Comparison of ENCODE assay signal across 20 mouse cellular contexts in the genomic region with DNA sequence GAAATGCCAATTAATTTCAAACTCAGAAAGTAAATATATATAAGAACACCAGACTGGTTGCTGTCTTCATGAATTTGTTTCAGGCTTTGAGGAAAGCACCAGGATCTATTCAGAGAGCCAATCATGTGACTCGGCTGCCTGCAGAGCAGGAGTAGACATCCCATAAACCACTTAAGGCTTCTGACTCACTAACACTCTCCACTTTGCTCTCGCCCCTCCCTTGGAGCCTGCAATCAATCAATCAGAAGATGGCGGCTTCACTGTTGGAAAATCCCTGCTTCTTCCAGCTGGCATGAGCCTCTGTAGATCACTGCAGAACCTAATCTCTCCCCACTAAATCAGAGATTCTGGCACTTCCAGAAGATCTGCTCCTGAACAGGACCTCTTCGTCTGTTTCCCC. TPM values are rescaled to one million over a fixed set of nuclear protein-coding genes. Genes with fewer than 3 reads are reported as not detected.
DNase-seq lines count a peak whose midpoint lies in the region; ATAC-seq and TF ChIP-seq lines count a peak whose summit lies in the region.
"Had no signal": no experiment of that assay in that cellular context is flagged by ENCODE, and none has a peak within 500 bp of the region (broad histone marks: within the 10 kb centered on the region; RNA-seq: fewer than 3 reads in every experiment).

No protein-coding gene starts in this region.

- H3K4me3 ChIP-seq in kidney, embryonic 14.5 days (ENCODE audit: low read length): no peak overlapping the region
- peak overlapping the region; percentile 20 for H3K4me3 ChIP-seq in intestine, embryonic 15.5 days (replicated peaks)
- H3K4me3 ChIP-seq in small intestine, adult 2 months (ENCODE audit: low read depth, low read length): peak overlapping the region; percentile 76
- no peak overlapping the region for H3K4me3 ChIP-seq in midbrain, embryonic 11.5 days (ENCODE audit: low read depth, low read length)
- H3K4me3 ChIP-seq: embryonic facial prominence, embryonic 15.5 days; hindbrain, embryonic 12.5 days; midbrain, embryonic 12.5 days had no signal

- ATAC-seq in kidney, embryonic 14.5 days (ENCODE audit: low FRiP score, low TSS enrichment): peak; percentile 69
- ATAC-seq in intestine, embryonic 15.5 days: peak; percentile 73
- ATAC-seq in midbrain, embryonic 11.5 days (ENCODE audit: low FRiP score): no peak
- ATAC-seq: forebrain, embryonic 16.5 days had no signal

- no peak overlapping the region for H3K4me2 ChIP-seq in kidney, embryonic 14.5 days (replicated peaks; ENCODE audit: low read depth, low read length)
- H3K4me2 ChIP-seq in intestine, embryonic 15.5 days (replicated peaks): peak overlapping the region; percentile 52
- no peak overlapping the region for H3K4me2 ChIP-seq in midbrain, embryonic 11.5 days
- H3K4me2 ChIP-seq: embryonic facial prominence, embryonic 15.5 days; hindbrain, embryonic 12.5 days; liver, embryonic 11.5 days; midbrain, embryonic 12.5 days had no signal

- no peak for TF ChIP-seq POLR2A in small intestine, adult 2 months (IDR thresholded peaks at IDR 0.05; ENCODE audit: low read depth, low read length)

- no peak for TF ChIP-seq CTCF in small intestine, adult 2 months (IDR thresholded peaks at IDR 0.05; ENCODE audit: extremely low read depth, insufficient read length, insufficient replicate concordance, low read depth, low read length)

- DNase-seq in embryo, embryonic 10.5 days (ENCODE audit: low spot score): peak; percentile 21
- no peak for DNase-seq in embryo, embryonic 9.5 days (ENCODE audit: extremely low spot score)
- no peak for DNase-seq in kidney, adult 9 months
- DNase-seq in midbrain, embryonic 11.5 days (ENCODE audit: low spot score, missing footprints): no peak
- no peak for DNase-seq in layer of hippocampus, adult 11-12 months (ENCODE audit: low spot score)
- DNase-seq: B cell, adult 2 months; cerebellum, postnatal 14 days; kidney, adult 8-10 months; lung, postnatal 10 days; thymus, postnatal 25 days had no signal

- WGBS in kidney, embryonic 14.5 days: 7% methylated on average over 4 of the region's 4 CpGs
- 5% methylated on average over 4 of the region's 4 CpGs for WGBS in intestine, embryonic 15.5 days
- WGBS in small intestine, adult 2 months: 5% methylated on average over 4 of the region's 4 CpGs
- WGBS in midbrain, embryonic 11.5 days: 77% methylated on average over 4 of the region's 4 CpGs

- no peaks in the 10 kb centered on the region; the same call in 1 of the 2 replicates for H3K27me3 ChIP-seq in kidney, embryonic 14.5 days (ENCODE audit: control insufficient read depth, insufficient read depth, low read length)
- H3K27me3 ChIP-seq in intestine, embryonic 15.5 days (replicated peaks): no peaks in the 10 kb centered on the region
- no peaks in the 10 kb centered on the region for H3K27me3 ChIP-seq in small intestine, adult 2 months (ENCODE audit: control insufficient read depth, insufficient read depth, low read length)
- no peaks in the 10 kb centered on the region for H3K27me3 ChIP-seq in midbrain, embryonic 11.5 days (ENCODE audit: control insufficient read depth, insufficient read depth, low read length)
- H3K27me3 ChIP-seq: embryonic facial prominence, embryonic 15.5 days; hindbrain, embryonic 12.5 days; midbrain, embryonic 12.5 days had no signal

- H3K9ac ChIP-seq in kidney, embryonic 14.5 days (ENCODE audit: low read depth, low read length): no peak overlapping the region
- H3K9ac ChIP-seq in intestine, embryonic 15.5 days: 0 out of 2 replicates have a peak overlapping the region, but pooled peaks have one; percentile 6
- no peak overlapping the region for H3K9ac ChIP-seq in midbrain, embryonic 11.5 days (ENCODE audit: low read length)
- H3K9ac ChIP-seq: embryonic facial prominence, embryonic 15.5 days; hindbrain, embryonic 12.5 days; midbrain, embryonic 12.5 days had no signal

- no peaks in the 10 kb centered on the region for H3K9me3 ChIP-seq in kidney, embryonic 14.5 days (ENCODE audit: control insufficient read depth, low read length)
- no peaks in the 10 kb centered on the region for H3K9me3 ChIP-seq in intestine, embryonic 15.5 days
- no peaks in the 10 kb centered on the region for H3K9me3 ChIP-seq in midbrain, embryonic 11.5 days (ENCODE audit: control insufficient read depth, low read length)
- H3K9me3 ChIP-seq: embryonic facial prominence, embryonic 15.5 days; hindbrain, embryonic 12.5 days; midbrain, embryonic 12.5 days had no signal

- no peaks in the 10 kb centered on the region for H3K36me3 ChIP-seq in kidney, embryonic 14.5 days (ENCODE audit: control insufficient read depth, insufficient read depth, low read length)
- no peaks in the 10 kb centered on the region for H3K36me3 ChIP-seq in intestine, embryonic 15.5 days
- H3K36me3 ChIP-seq in small intestine, adult 2 months (ENCODE audit: control insufficient read depth, insufficient read depth, low read length): peaks cover 6% of the 10 kb centered on the region; the same call in 1 of the 2 replicates
- no peaks in the 10 kb centered on the region for H3K36me3 ChIP-seq in midbrain, embryonic 11.5 days (ENCODE audit: control insufficient read depth, insufficient read depth, low read length)
- H3K36me3 ChIP-seq: embryonic facial prominence, embryonic 15.5 days; hindbrain, embryonic 12.5 days; midbrain, embryonic 12.5 days had no signal

- no peak overlapping the region for H3K27ac ChIP-seq in kidney, embryonic 14.5 days (ENCODE audit: low read depth, low read length)
- peak overlapping the region; percentile 80 for H3K27ac ChIP-seq in intestine, embryonic 15.5 days
- peak overlapping the region; percentile 99 for H3K27ac ChIP-seq in small intestine, adult 2 months (ENCODE audit: insufficient read depth, low read depth, low read length)
- H3K27ac ChIP-seq in midbrain, embryonic 11.5 days (ENCODE audit: low read depth, low read length): no peak overlapping the region
- H3K27ac ChIP-seq: embryonic facial prominence, embryonic 15.5 days; hindbrain, embryonic 12.5 days; midbrain, embryonic 12.5 days had no signal

- H3K4me1 ChIP-seq in kidney, embryonic 14.5 days (ENCODE audit: control insufficient read depth, insufficient read depth, low read length): no peaks in the 10 kb centered on the region
- H3K4me1 ChIP-seq in intestine, embryonic 15.5 days (replicated peaks): no peaks in the 10 kb centered on the region; the same call in 1 of the 2 replicates
- H3K4me1 ChIP-seq in small intestine, adult 2 months (ENCODE audit: control insufficient read depth, insufficient read depth, insufficient read length, low read length): no peaks in the 10 kb centered on the region; the same call in 1 of the 2 replicates
- peaks cover 6% of the 10 kb centered on the region; the same call in 1 of the 2 replicates for H3K4me1 ChIP-seq in midbrain, embryonic 11.5 days (ENCODE audit: control insufficient read depth, insufficient read depth, low read length)
- H3K4me1 ChIP-seq: embryonic facial prominence, embryonic 15.5 days; hindbrain, embryonic 12.5 days had no signal

RNA-seq across cellular contexts. Expression of gene Isx, which starts 1.3 kb away (rescaled TPM):
- not detected in 2 replicates for polyA plus RNA-seq in kidney, embryonic 14.5 days (2014; fragmentation: Nextera tagmentation; extraction: Ambion mirVana)
- 76.3 and 79.9 TPM in 2 replicates for polyA plus RNA-seq in intestine, embryonic 15.5 days (2015; fragmentation: Nextera tagmentation; extraction: Ambion mirVana)
- polyA plus RNA-seq in small intestine, adult 2 months (2012; rRNA removed): 59.6 and 144 TPM in 2 replicates
- polyA plus RNA-seq in midbrain, embryonic 11.5 days (2014; fragmentation: Nextera tagmentation; extraction: Ambion mirVana): not detected in 2 replicates
- polyA plus RNA-seq: embryonic facial prominence, embryonic 15.5 days; forebrain, embryonic 16.5 days; gonadal fat pad, adult 2 months; hindbrain, embryonic 12.5 days; midbrain, embryonic 12.5 days; neural tube, embryonic 11.5 days had no signal

Comparison
In these comparisons a context has a peak if more than half of its experiments do, and no peak if none do; other contexts are left out.
1. H3K27ac ChIP-seq: peak in intestine, embryonic 15.5 days (single experiment) and small intestine, adult 2 months (single experiment); none in kidney, embryonic 14.5 days (single experiment) and midbrain, embryonic 11.5 days (single experiment).
2. H3K4me3 ChIP-seq: peak in intestine, embryonic 15.5 days (single experiment) and small intestine, adult 2 months (single experiment); none in kidney, embryonic 14.5 days (single experiment) and midbrain, embryonic 11.5 days (single experiment).
3. RNA of gene Isx, which starts 1.3 kb away (polyA plus RNA-seq): 59.6 to 144 TPM in small intestine, adult 2 months and 76.3 to 79.9 TPM in intestine, embryonic 15.5 days; not detected in kidney, embryonic 14.5 days and not detected in midbrain, embryonic 11.5 days; every median in the first group is over 10 times any median in the second.